Mouse (Mus musculus): ENCODE data around the gene Lyz2. TPM values are rescaled to one million over a fixed set of nuclear protein-coding genes. Genes with fewer than 3 reads are reported as not detected.
"Not testable (repeated sequence)": the region's sequence is repeated elsewhere in the genome, so short reads cannot be mapped to it uniquely, and the experiment has no call there.

Gene Lyz2
- total RNA-seq (2017), result 6,968 to 13,798 TPM (median 13,210 TPM) in 3 replicates

- ATAC-seq (replicated peaks; ENCODE audit: insufficient number of reproducible peaks, low FRiP score, low TSS enrichment, poor library complexity, severe bottlenecking), result peak; percentile 80
Measured at GRCm38 (mm10) chr10:117282049-117282448, at the start of gene Lyz2. Lyz2 (minus strand) TSS chr10:117282321.

DNA sequence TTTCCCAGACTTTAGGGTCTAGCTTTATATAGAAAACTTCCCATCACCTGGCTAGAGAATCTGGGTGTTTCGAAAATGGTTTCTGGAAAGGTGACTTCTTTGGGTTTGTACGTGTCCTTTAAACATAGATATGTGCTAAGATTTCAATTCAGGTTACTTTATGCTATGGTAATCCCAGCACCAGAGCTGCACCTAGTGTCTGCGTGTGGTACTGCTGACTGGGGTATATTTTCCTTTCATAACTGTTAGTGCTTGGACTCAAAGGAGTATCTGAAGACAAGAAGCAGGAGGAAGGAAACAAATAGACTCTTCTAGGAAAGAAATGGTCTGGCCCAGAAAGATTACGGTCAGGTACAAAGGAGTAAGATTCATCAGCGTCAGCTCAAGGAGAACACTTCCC lies 48.4 kb upstream of the Lyz2 start:
- peak; percentile 87 for ATAC-seq (replicated peaks; ENCODE audit: insufficient number of reproducible peaks, low FRiP score, low TSS enrichment, poor library complexity, severe bottlenecking)

- ATAC-seq (replicated peaks; ENCODE audit: insufficient number of reproducible peaks, low FRiP score, low TSS enrichment, poor library complexity, severe bottlenecking), result peak; percentile 80
Measured at GRCm38 (mm10) chr10:117323782-117324181, 41.7 kb upstream of the Lyz2 start.

- ATAC-seq (replicated peaks; ENCODE audit: insufficient number of reproducible peaks, low FRiP score, low TSS enrichment, poor library complexity, severe bottlenecking), result no peak
Measured at GRCm38 (mm10) chr10:117322630-117323029, 40.5 kb upstream of the Lyz2 start.

GRCm38 (mm10) chr10:117320571-117320981 lies 38.5 kb upstream of the Lyz2 start:
- no peak for ATAC-seq (replicated peaks; ENCODE audit: insufficient number of reproducible peaks, low FRiP score, low TSS enrichment, poor library complexity, severe bottlenecking)

- no peak for ATAC-seq (replicated peaks; ENCODE audit: insufficient number of reproducible peaks, low FRiP score, low TSS enrichment, poor library complexity, severe bottlenecking)
Measured at GRCm38 (mm10) chr10:117316391-117316790, 34.3 kb upstream of the Lyz2 start.

DNA sequence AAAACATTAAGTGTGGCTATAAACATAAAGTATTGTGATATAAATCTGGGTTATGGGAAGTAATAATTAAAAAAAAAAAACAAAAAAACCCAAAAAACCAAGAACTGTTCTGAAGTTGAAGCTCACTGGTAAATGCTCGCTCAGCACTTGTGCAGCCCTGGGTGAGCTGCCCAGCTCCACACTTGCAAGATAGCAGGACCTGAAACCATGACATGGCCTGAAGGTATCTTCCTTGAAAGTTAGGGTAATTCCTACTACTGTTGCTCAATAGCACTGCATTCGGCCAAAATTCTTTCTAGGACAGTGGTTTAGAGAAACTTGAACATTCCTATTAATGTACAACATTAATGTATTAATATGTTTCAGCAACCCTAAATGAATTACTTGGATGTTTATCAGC lies 31.0 kb upstream of the Lyz2 start:
- ATAC-seq (replicated peaks; ENCODE audit: insufficient number of reproducible peaks, low FRiP score, low TSS enrichment, poor library complexity, severe bottlenecking), result no peak

- ATAC-seq (replicated peaks; ENCODE audit: insufficient number of reproducible peaks, low FRiP score, low TSS enrichment, poor library complexity, severe bottlenecking), result no peak
Measured at GRCm38 (mm10) chr10:117312168-117312567, 30.0 kb upstream of the Lyz2 start.

GRCm38 (mm10) chr10:117304371-117304770 lies 22.2 kb upstream of the Lyz2 start:
- peak; percentile 36; the same call in 1 of the 2 replicates for ATAC-seq (replicated peaks; ENCODE audit: insufficient number of reproducible peaks, low FRiP score, low TSS enrichment, poor library complexity, severe bottlenecking)

- ATAC-seq (replicated peaks; ENCODE audit: insufficient number of reproducible peaks, low FRiP score, low TSS enrichment, poor library complexity, severe bottlenecking), result peak; percentile 79
Measured at GRCm38 (mm10) chr10:117301688-117302087, 19.6 kb upstream of the Lyz2 start.

DNA sequence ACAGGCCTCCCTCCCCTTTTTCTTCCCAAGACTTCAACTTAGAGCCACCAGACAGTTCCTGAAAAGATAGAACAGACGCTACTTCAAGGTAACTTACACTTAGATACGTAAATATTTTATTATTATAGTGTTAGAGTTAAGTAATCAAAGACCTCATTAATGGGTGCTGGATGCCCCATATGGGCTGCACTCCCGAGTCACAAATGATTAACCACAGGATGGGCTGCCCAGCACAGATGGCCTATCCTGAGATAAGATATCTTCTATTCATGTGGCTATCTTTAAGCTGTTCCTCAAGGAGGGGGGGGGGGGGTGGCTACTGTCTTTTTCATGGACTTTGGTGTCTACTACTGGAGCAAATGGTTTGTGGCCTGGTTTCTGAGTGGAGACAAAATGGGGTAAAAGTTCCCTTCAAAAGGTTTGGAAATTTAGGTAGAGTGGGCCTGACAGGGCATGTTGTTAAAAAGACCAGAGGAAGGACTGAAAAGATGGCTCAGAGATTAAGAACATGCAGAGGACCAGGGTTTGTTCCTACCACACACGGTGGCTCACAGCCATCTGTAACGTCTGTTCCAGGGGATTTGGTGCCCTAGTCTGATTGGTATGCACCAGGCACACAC lies 17.9 kb upstream of the Lyz2 start:
- ATAC-seq (replicated peaks; ENCODE audit: insufficient number of reproducible peaks, low FRiP score, low TSS enrichment, poor library complexity, severe bottlenecking), result no peak

GRCm38 (mm10) chr10:117299106-117299505 lies 17.0 kb upstream of the Lyz2 start:
- ATAC-seq (replicated peaks; ENCODE audit: insufficient number of reproducible peaks, low FRiP score, low TSS enrichment, poor library complexity, severe bottlenecking), result no peak

DNA sequence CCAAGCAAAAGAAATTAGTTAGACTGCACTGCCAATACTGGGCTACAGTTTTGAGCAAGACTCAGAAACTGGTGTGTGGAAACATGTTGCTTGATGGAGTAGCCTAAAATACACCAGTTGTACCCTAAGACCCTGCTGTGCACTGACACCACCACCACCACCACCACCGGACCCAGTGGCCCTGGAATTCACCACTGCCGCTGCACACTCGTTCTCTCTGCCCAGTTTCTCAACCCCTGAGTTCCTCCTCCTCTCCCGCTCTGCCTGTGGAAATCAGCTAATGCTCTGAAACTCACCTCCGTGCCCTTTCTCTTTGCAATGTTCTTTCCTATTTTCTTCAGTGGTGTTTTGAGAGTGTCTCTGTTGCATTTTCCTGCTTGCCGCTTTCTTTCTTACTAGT lies 16.2 kb upstream of the Lyz2 start:
- 0 out of 2 replicates have a peak, but pooled peaks have one; percentile 24 for ATAC-seq (replicated peaks; ENCODE audit: insufficient number of reproducible peaks, low FRiP score, low TSS enrichment, poor library complexity, severe bottlenecking)

GRCm38 (mm10) chr10:117292671-117293070 lies 10.6 kb upstream of the Lyz2 start, which contains the start of gene Lyz1:
Lyz1 (minus strand) TSS chr10:117292868.
- 0 out of 2 replicates have a peak, but pooled peaks have one; percentile 54 for ATAC-seq (replicated peaks; ENCODE audit: insufficient number of reproducible peaks, low FRiP score, low TSS enrichment, poor library complexity, severe bottlenecking)

DNA sequence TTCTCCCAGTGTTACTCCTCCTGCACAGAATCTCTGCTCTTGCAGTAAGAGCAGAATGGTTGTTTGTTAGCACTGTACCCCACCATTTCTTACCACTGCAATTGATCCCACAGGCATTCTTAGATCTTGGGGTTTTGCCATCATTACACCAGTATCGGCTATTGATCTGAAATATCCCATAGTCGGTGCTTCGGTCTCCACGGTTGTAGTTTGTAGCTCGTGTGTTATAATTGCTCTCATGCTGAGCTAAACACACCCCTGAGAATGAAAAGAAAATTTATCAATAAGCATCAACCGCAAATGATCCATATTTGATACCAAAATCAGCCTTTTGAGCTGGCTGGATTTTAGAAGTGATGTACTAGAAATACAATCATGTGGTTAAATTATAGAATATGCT lies 8.8 kb upstream of the Lyz2 start:
- ATAC-seq (replicated peaks; ENCODE audit: insufficient number of reproducible peaks, low FRiP score, low TSS enrichment, poor library complexity, severe bottlenecking), result not testable (repeated sequence)

- ATAC-seq (replicated peaks; ENCODE audit: insufficient number of reproducible peaks, low FRiP score, low TSS enrichment, poor library complexity, severe bottlenecking), result no peak
Measured at GRCm38 (mm10) chr10:117290046-117290870, 8.1 kb upstream of the Lyz2 start.

DNA sequence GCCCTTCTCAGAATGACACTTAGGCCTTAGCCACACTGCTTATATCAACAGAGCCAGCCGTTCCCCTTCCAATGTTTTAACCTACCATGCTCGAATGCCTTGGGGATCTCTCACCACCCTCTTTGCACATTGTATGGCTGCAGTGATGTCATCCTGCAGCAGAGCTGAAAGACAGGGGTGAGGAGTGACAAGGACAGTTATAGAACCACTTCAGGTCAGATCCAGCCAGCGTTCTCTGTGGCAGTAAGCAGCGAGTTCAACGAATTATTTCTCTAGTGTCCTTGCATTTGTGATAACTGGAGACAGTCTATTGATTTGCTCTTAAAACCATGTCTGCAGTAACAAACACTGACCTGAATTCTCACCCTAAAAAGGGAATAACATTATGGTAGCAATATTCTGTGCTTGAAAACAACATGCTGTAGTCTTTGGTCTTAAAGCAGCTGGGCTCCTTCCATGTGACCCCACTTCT lies 6.9 kb upstream of the Lyz2 start:
- ATAC-seq (replicated peaks; ENCODE audit: insufficient number of reproducible peaks, low FRiP score, low TSS enrichment, poor library complexity, severe bottlenecking), result not testable (repeated sequence)

DNA sequence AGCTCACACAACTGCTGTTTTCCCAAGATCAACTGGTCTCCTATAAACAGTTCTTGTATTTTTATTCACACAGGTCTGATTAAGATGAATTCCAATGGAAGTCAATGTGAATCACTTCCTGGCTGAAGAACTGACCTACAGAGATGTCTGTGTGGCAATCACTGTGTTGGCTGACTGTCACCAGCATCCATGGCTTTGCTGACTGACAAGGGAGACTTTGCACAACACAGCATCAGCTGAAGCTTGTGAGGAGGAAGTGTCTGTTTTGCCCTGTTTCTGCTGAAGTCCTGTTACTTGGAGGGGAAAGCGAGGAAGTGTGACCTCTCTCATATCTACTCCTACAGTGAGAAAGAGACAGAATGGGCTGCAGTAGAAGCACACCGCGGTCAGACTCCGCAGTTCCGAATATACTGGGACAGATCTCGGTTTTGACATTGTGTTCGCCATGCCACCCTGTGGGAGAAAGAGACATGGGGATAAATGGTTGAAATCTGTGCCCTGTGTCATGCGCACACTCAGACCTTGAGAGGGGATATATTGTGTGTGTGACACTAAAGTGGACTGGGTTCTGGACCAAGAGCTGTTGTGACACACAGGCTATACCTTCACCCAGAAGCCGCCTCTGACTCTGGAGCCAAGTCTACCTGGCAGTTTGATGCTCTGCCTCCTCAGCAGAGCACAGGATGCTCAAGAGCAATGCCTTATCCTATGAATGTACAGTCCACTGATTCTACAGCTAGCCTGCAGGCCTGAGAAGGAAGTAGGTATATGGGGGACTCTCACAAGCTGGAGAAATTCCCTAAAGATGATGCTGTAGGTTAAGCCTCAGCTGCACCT lies 6.3 kb upstream of the Lyz2 start:
- ATAC-seq (replicated peaks; ENCODE audit: insufficient number of reproducible peaks, low FRiP score, low TSS enrichment, poor library complexity, severe bottlenecking), result peak; percentile 77

Data from monocyte, adult 5-6 weeks (primary cell).